Mouse (Mus musculus) liver, postnatal 0 days (tissue): ENCODE data around the gene Hoxa1.

Source experiments
- CTCF ChIP-seq: sonication (generic); IDR thresholded peaks from 2 replicates; pipeline ENCODE4 v1.5.1; 2016; ENCODE audit warnings: antibody characterized with exemption, low read depth
- EP300 ChIP-seq: IDR thresholded peaks from 2 replicates; pipeline ENCODE4 v1.6.1; 2016; ENCODE audit warnings: antibody characterized with exemption, low read depth, mild to moderate bottlenecking

GRCm38 (mm10) chr6:52164051-52164625 is 6.0 kb upstream of the Hoxa1 start:
- TF ChIP-seq CTCF (no peak), EP300 (no peak)
